Mouse (Mus musculus) midbrain, postnatal 0 days (tissue): ENCODE results near the gene Dhx37. TPM values are rescaled to one million over a fixed set of nuclear protein-coding genes. Genes with fewer than 3 reads are reported as not detected.

ENCODE experiments used
- ATAC-seq: fragments of 200-750 bp; cut with Nextera tagmentation; 2 replicates; pipeline ENCODE4 v1.8.0; 2017; ENCODE audit warnings: moderate number of reproducible peaks, mild to moderate bottlenecking, moderate TSS enrichment, moderate library complexity; ENCODE audit not compliant: low FRiP score
- DNase-seq: peaks from one replicate; pipeline ENCODE4 v3.0.0-alpha.2; 2015; ENCODE audit warnings: low spot score
- H3K27ac ChIP-seq: fragments of 300-500 bp; sonication (generic); 2 replicates; pipeline ENCODE4 v1.5.1; 2014; ENCODE audit warnings: low read depth, mild to moderate bottlenecking, low read length, mixed read lengths
- H3K27me3 ChIP-seq: fragments of 300-500 bp; sonication (generic); 2 replicates; pipeline ENCODE4 v1.6.1; 2014; ENCODE audit warnings: low read length, control low read depth, mixed read lengths; ENCODE audit not compliant: insufficient read depth
- H3K36me3 ChIP-seq: fragments of 300-500 bp; sonication (generic); 2 replicates; pipeline ENCODE4 v1.6.1; 2014; ENCODE audit warnings: low read length, control low read depth, mixed read lengths; ENCODE audit not compliant: insufficient read depth
- H3K4me1 ChIP-seq: fragments of 300-500 bp; sonication (generic); 2 replicates; pipeline ENCODE4 v1.6.1; 2014; ENCODE audit warnings: mild to moderate bottlenecking, control low read depth, antibody characterized with exemption, low read length, mixed read lengths; ENCODE audit not compliant: insufficient read depth
- H3K4me2 ChIP-seq: fragments of 300-500 bp; sonication (generic); 2 replicates; pipeline ENCODE4 v1.6.1; 2014; ENCODE audit warnings: low read depth, mild to moderate bottlenecking, low read length, mixed read lengths; ENCODE audit not compliant: poor library complexity, severe bottlenecking
- H3K4me3 ChIP-seq: fragments of 300-500 bp; sonication (generic); 2 replicates; pipeline ENCODE4 v1.5.1; 2014; ENCODE audit warnings: low read depth, mild to moderate bottlenecking, low read length, moderate library complexity
- H3K9ac ChIP-seq: fragments of 300-500 bp; sonication (generic); replicated peaks from 2 replicates; pipeline ENCODE4 v1.6.1; 2014; ENCODE audit warnings: mild to moderate bottlenecking, low read length, moderate library complexity, mixed read lengths; ENCODE audit not compliant: poor library complexity, severe bottlenecking
- H3K9me3 ChIP-seq: fragments of 300-500 bp; sonication (generic); 2 replicates; pipeline ENCODE4 v1.6.1; 2016; ENCODE audit warnings: low read length, control low read depth
- CTCF ChIP-seq: IDR thresholded peaks from 2 replicates; pipeline ENCODE4 v1.5.1; 2016; ENCODE audit warnings: antibody characterized with exemption, mild to moderate bottlenecking
- WGBS: fragments of 180-500 bp; shearing (Covaris S2); extraction: QIAGEN DNeasy Blood & Tissue Kit; methylation state at CpG from one replicate; pipeline ENCODE4 v1.1.7; 2014; 5-methylcytosine and 5-hydroxymethylcytosine counted together
- polyA plus RNA-seq: library from polyadenylated mRNA; unstranded; fragments of >200 nt; fragmentation: Nextera tagmentation; extraction: Ambion mirVana; gene quantifications from 2 replicates; pipeline ENCODE4 v1.2.1, GENCODE M21; 2015
- total RNA-seq: library from RNA; depleted of rRNA; stranded (reverse); fragments of >200 nt; gene quantifications from 2 replicates; pipeline ENCODE4 v1.2.3, GENCODE M21; 2014

Dhx37 gene
- total and polyA plus RNA-seq, 2 experiments from 2014 or later: 10.9 to 32.9 TPM

GRCm38 (mm10) chr5:125411972-125412530, 21.9 kb downstream of the Dhx37 start:
- no peaks in the 10 kb centered on the region for H3K9me3 ChIP-seq
- peaks cover 4% of the 10 kb centered on the region; the same call in 1 of the 2 replicates for H3K4me1 ChIP-seq
- no peaks in the 10 kb centered on the region for H3K27me3 ChIP-seq
- WGBS: 58% methylated on average over 5 of the region's 5 CpGs
- H3K4me2 ChIP-seq: no peak overlapping the region
- H3K27ac ChIP-seq: no peak overlapping the region
- ATAC-seq (no peak), DNase-seq (peak; percentile 62)
- no peak overlapping the region for H3K4me3 ChIP-seq
- H3K9ac ChIP-seq: no peak overlapping the region
- H3K36me3 ChIP-seq: peaks cover 36% of the 10 kb centered on the region
- TF ChIP-seq CTCF: peak; percentile 75

- H3K36me3 ChIP-seq: peaks cover 13% of the 10 kb centered on the region
- H3K9me3 ChIP-seq: no peaks in the 10 kb centered on the region
- H3K27me3 ChIP-seq: no peaks in the 10 kb centered on the region
- peak overlapping the region; percentile 32 for H3K4me2 ChIP-seq
- no peak overlapping the region for H3K9ac ChIP-seq
- H3K4me1 ChIP-seq: peaks cover 8% of the 10 kb centered on the region; the same call in 1 of the 2 replicates
- 13% methylated on average over 20 of the region's 20 CpGs for WGBS
- ATAC-seq: no peak
- 0 out of 2 replicates have a peak overlapping the region, but pooled peaks have one; percentile 55 for H3K27ac ChIP-seq
- DNase-seq: peak; percentile 71
- no peak for TF ChIP-seq CTCF
- H3K4me3 ChIP-seq: peak overlapping the region; percentile 27
Measured at GRCm38 (mm10) chr5:125409348-125410090, 24.4 kb downstream of the Dhx37 start.

DNA sequence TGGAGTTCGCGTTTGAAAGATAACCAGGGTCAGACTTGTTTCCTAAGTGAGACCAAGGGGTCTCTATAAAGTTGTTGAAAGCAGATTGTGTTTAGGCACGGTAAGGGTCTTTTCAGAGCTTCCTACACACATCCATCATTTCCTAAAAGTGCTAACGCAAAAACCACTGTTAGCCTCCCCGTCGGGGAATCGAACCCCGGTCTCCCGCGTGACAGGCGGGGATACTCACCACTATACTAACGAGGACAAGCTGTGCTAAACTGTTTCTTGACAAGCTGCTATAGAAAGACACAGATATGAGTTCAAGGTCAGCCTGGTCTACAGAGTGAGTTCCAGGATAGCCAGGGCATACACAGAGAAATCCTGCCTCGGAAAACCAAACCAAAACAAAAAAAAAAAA, 25.1 kb downstream of the Dhx37 start:
- Histone ChIP-seq H3K4me2 (peak overlapping the region; percentile 32), H3K9ac (no peak overlapping the region), H3K27ac (0 out of 2 replicates have a peak overlapping the region, but pooled peaks have one; percentile 55), H3K9me3 (no peaks in the 10 kb centered on the region), H3K27me3 (no peaks in the 10 kb centered on the region), H3K36me3 (peaks cover 9% of the 10 kb centered on the region), H3K4me1 (peaks cover 8% of the 10 kb centered on the region; the same call in 1 of the 2 replicates), H3K4me3 (peak overlapping the region; percentile 27)
- WGBS: 1% methylated on average over 13 of the region's 13 CpGs
- no peak for TF ChIP-seq CTCF
- ATAC-seq: no peak
- peak; percentile 89 for DNase-seq

DNA sequence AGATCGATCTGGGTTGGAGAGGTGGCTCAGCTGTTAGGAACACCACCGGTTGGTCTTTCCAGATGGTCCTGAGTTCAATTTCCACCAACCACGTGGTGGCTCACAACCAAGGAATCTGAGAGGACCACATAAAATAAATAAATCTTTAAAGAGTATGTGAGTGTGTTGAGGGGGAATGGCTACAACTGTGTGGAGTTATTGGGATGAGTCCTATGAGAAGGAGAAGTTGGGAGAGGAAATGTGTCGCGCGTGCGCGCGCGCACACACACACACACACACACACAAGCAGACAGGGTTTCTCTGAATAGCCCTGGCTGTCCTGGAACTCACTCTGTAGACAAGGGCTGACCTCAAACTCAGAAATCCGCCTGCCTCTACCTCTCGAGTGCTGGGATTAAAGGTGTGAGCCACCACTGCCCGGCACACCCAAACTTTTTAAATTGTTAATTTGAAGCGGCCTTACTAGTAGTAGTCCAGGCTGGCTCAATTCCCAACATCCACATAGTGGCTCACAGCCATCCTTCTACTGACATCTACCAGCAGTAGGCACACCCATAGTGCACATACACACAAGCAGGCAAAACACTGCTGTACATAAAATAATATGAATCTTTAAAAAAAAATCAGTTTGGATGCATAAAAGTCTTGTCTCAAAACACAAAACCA, 25.9 kb downstream of the Dhx37 start:
- TF ChIP-seq CTCF: no peak
- Histone ChIP-seq H3K4me3 (no peak overlapping the region), H3K9me3 (no peaks in the 10 kb centered on the region), H3K4me1 (peaks cover 8% of the 10 kb centered on the region; the same call in 1 of the 2 replicates), H3K4me2 (no peak overlapping the region), H3K36me3 (0 out of 2 replicates have a peak, but pooled peaks cover 2% of the 10 kb centered on the region), H3K27me3 (no peaks in the 10 kb centered on the region), H3K27ac (0 out of 2 replicates have a peak overlapping the region, but pooled peaks have one; percentile 98), H3K9ac (no peak overlapping the region)
- ATAC-seq (no peak), DNase-seq (no peak)
- WGBS: 77% methylated on average over 14 of the region's 14 CpGs

DNA sequence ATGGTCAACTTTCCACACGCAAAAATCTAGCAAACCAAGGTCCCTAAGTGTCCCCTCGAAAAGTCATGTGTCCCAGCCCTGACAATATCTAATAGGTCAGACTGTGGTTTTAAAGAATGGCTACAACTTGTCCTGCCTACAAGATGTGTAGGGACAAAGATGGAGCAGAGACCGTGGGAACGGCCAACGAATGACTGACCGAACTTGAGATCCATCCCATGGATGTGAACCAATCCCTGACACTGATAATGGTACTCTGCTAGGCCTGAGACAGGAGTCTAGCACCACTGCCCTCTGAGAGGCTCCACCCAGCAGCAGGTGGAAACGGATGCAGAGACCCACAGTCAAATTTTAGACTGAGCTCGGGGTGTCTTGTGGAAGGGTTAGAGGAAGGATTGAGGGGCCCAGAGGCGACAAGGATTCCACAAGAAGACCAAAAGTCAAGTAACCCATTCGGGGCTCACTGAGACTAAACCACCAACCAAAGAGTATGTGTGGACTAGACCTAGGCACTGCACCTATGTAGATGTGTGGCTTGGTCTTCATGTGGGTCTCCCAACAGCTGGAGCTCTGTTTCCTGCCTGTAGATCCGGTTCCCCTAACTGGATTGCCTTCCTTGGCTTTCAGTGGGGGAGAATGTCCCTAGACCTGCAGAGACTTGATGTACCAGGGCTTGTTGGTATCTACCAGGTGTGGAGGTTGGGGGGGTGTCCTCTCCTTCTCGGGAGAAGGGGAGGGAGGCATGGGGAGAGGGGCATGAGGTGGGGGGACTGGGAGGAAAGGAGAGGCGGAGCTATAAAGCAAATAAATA, 26.7 kb downstream of the Dhx37 start:
- H3K4me1 ChIP-seq: peaks cover 8% of the 10 kb centered on the region; the same call in 1 of the 2 replicates
- no peaks in the 10 kb centered on the region for H3K9me3 ChIP-seq
- 65% methylated on average over 13 of the region's 13 CpGs for WGBS
- ATAC-seq (no peak), DNase-seq (no peak)
- H3K36me3 ChIP-seq: no peaks in the 10 kb centered on the region
- no peaks in the 10 kb centered on the region for H3K27me3 ChIP-seq
- no peak overlapping the region for H3K9ac ChIP-seq
- TF ChIP-seq CTCF: no peak
- H3K4me3 ChIP-seq: peak overlapping the region; percentile 47
- H3K4me2 ChIP-seq: peak overlapping the region; percentile 73
- peak overlapping the region; percentile 98 for H3K27ac ChIP-seq
